Mouse (Mus musculus): ENCODE data around the gene Mdga1. TPM values are rescaled to one million over a fixed set of nuclear protein-coding genes. Genes with fewer than 3 reads are reported as not detected.

The Mdga1 gene
- polyA plus RNA-seq, 1 experiment, result 0.06 TPM

DNA sequence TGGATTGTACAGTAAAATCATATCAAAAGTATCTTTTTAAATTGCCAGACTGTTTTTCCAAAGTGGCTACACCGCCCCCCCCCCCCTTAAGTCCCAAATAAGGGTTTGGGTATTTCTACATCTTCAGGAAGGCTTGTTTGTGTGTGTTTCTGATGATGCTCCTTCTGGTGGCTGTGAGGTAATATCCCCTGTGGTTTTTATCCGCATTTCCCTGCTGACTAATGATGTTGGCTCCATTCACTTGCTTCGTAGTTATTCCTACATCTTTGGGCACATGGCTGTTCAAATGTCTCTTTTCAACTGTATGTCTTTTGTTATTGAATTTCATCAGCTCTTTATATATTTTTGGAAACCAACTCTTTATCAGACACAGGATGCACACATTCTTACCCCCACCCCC is 20.2 kb upstream of the Mdga1 start:
- no peak for TF ChIP-seq GATA1 (IDR thresholded peaks at IDR 0.05; ENCODE audit: low read length)

DNA sequence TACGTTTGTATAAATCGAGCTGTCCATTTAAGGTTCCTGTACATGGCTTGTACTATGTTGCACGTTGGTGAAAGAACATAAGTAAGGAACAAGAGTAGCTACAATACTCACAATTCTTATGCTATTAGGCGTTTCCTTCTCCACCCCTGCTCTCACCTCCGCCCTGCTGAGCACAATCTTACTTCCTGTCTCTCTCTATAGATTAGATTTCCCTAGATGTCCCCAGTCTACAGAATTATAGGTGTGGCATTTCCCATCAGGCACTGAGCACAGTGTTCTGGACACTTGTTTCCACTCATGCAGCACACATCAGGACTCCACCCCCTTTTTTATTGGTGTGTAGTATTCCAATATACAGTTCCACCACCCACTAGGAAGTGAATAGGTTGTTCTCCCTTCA is 19.8 kb upstream of the Mdga1 start:
- TF ChIP-seq GATA1 (IDR thresholded peaks at IDR 0.05; ENCODE audit: low read length), result no peak

DNA sequence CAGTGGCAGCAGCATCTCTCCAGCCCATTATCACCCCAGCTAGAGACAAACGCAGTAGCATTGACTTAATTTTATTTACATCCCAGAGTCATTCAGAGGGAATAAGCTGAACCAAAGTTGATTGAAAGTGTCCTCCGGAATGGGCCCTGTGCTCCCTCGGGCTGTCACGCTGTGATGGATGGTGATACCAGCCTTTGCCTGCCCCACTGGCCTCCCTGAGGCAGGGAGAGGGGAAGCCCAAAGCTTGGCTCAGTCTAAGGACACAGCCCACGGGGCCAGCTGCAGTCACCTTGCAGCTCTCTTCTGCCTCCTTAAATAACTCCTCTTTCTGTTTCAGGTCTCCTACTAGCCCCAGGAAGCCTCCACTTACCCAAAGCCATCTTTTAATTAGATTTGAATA is 18.3 kb upstream of the Mdga1 start:
- no peak for TF ChIP-seq GATA1 (IDR thresholded peaks at IDR 0.05; ENCODE audit: low read length)

DNA sequence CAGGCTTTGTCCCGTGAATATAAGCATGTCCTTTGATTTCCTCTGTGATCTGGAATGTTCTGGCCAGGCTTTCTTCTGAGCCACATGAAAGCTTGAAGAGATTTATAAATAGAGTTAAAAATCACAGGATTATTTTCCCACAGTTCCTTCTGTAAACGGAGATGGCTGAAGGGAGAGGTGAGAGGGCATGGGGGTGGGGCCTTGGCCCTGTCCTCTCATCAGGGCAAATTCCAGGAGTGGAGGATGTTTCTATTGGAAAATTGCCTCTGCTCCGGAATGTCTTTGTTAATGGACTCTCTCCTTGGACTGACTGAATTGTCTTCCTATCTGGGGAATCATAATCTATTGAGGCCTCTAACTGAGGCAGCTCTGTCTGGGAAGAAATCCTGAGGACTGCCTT is 15.6 kb upstream of the Mdga1 start:
- TF ChIP-seq GATA1 (IDR thresholded peaks at IDR 0.05; ENCODE audit: low read length), result no peak

DNA sequence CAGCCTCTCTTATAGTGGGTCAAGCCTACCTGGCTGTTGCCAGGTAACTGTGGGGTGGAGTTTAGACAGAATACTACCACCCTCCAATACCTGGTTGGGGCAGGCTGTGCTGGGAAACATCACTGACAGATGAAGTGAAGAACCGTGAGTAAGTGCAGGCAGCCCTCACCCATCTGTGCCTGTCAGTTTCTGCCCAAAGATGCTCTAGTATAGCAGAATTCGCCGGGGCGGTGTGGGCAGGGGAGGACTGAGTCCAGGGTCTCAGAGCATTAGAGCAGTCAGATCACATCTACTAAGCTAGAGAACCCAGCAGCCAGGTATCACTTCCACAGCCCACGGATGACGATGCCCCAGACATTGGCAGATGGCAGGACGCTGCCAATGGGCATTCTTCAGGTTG is 15.0 kb upstream of the Mdga1 start:
- no peak for TF ChIP-seq GATA1 (IDR thresholded peaks at IDR 0.05; ENCODE audit: low read length)

DNA sequence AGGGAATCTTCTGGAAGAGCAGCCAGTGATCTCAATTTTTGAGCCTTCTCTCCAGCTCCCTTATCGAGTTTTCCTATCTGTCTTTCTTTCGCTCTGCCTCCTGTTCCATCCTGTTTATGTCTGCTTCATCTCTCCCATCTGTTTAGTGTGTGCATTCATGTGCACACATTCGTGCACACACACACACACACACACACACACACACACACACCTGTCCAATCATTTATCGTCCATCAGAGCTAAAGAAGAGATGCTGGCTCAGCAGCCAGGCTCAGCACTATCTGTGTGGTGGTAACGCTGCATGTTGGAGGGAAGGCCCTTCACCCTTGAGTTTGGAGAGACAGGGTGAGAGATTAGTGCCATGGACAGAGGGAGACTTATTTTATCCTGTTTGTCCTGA is 13.3 kb upstream of the Mdga1 start:
- no peak for TF ChIP-seq GATA1 (IDR thresholded peaks at IDR 0.05; ENCODE audit: low read length)

GRCm38 (mm10) chr17:29981568-29981967 is 11.7 kb upstream of the Mdga1 start:
- no peak for TF ChIP-seq GATA1 (IDR thresholded peaks at IDR 0.05; ENCODE audit: low read length)

DNA sequence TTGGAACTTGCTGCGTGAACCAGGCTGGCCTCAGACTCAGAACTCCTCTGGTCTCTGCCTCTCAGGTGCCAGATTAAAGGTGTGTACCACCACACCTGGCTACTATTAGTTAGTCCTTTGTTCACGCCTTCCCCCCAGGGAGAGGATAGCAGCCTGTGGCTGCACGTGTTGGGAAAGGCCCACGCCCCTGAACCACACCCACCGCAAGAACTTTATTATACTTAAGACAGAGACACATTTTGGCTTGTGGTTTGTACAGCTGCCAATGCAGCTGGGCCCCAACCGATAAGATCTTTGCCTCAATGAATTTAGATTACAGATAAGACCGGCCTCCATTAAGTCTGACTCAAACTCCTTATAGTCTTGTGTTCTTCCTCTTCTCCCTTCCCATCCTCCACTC is 10.0 kb upstream of the Mdga1 start:
- no peak for TF ChIP-seq GATA1 (IDR thresholded peaks at IDR 0.05; ENCODE audit: low read length)

GRCm38 (mm10) chr17:29979020-29979419 is 9.1 kb upstream of the Mdga1 start:
- TF ChIP-seq GATA1 (IDR thresholded peaks at IDR 0.05; ENCODE audit: low read length), result no peak

DNA sequence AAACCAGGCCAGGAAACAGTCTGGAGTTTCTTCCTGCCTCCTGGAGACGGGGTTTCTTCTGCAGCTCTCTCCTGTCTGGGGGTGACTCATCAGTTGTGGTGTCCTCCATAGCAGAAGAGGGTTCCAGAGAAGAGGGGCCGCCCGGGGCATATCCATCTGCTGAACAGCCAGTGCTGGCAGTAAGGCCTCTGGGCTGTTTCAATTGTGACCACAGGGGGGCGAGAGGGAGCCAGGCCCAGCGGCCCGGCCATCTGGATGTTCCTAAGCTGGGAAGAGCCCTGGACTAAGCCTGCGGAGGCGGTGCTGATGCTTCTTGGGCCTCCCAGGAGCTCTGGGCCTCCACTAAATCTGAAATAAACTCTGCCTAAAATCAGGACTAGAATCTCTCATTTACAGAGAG is 5.8 kb upstream of the Mdga1 start:
- TF ChIP-seq GATA1 (IDR thresholded peaks at IDR 0.05; ENCODE audit: low read length), result no peak

DNA sequence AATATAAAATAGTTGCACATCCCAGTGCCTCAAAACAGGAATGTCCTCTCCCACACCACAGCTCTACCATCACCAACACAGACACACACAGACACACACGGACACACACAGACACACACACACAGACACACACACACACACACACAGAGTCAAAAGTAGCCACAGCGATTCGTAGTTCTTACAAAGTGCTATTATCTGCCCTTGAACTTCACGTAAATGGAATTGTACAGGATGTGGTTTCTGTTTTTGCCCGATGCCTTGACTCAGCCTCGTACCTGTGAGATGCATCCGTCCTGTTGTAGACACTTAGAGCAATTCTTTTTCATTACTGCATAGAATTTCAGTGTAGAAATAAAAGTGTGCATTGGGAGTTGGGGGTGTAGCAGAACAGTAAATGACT is 3.3 kb upstream of the Mdga1 start:
- no peak for TF ChIP-seq GATA1 (IDR thresholded peaks at IDR 0.05; ENCODE audit: low read length)

DNA sequence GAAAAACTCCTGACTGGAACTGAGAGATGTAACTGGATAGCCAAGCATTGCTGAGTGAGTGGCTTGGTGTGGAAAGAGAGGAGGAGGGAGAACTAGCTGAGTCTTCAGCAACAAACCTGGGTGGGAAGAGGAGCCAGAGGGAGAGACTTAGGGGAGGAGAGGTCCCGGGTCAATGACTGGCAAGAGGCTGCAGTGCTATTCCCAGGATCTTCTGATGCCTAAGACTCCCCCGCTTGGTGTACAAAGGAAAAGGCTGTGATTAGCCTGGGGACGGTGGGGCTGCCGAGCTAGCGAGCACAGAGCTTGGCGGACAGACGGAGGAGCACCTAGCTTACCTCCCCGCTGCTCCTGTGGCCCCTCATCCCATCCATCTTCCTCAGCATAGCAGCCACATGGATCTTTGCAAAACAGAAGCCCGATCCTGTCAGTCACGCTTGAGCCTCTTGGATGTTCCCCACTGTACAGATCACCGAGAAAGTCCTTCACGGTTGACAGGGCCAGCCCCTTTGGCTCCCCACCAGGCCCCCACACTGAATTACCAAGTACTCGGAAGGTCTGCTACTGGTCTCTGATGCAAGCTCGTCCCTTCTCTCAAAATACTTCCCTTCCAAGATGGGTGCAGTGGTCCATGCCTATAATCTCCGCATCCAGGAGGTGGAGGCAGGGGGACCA is 2.0 kb upstream of the Mdga1 start:
- TF ChIP-seq GATA1 (IDR thresholded peaks at IDR 0.05; ENCODE audit: low read length), result no peak

DNA sequence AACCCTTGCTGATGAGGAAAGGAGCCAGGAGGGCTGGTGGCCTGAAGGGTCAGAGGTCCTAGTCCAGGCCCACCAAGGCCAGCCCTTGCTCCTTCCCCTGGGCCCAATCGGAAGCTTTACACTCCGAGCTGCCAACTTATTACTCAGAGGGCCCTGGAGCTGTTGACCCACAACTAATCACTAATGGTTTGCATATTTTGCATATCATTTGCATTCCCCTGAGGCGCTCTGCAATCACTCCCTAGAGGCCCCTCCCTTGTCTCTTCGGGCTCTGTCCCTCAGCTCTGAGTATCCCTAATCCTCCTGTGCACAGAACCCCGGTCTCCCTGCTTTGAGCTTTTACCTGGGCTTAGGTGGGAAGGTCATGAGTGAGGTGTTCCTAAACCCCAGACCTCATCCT is 4.4 kb downstream of the Mdga1 start:
- no peak for TF ChIP-seq GATA1 (IDR thresholded peaks at IDR 0.05; ENCODE audit: low read length)

DNA sequence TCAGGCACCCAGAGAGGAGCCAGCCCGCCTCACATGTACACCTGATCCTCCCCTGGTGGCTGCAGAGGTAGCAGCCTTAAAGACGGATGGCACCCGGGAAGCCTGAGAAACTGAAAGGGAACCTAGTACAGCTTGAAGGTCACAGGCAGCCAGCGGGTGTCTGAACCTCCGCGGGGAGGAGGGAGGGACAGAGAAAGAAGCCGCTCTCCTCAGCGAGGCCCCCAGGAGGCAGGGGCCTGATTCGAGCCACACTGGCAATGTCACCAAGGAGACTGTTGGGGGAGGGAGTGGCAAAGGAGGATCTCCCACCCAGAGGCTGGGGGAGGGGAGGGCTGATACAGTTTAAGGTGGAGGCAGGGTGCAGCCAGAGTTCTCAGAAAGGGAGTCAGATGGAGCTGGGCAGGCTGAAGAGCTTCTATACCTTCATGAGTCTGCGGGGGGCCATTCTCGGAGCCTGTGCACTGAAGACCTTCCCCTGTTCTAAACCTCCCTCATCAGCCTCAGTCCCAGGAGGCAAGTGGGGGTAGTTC is 6.1 kb downstream of the Mdga1 start:
- no peak for TF ChIP-seq GATA1 (IDR thresholded peaks at IDR 0.05; ENCODE audit: low read length)

DNA sequence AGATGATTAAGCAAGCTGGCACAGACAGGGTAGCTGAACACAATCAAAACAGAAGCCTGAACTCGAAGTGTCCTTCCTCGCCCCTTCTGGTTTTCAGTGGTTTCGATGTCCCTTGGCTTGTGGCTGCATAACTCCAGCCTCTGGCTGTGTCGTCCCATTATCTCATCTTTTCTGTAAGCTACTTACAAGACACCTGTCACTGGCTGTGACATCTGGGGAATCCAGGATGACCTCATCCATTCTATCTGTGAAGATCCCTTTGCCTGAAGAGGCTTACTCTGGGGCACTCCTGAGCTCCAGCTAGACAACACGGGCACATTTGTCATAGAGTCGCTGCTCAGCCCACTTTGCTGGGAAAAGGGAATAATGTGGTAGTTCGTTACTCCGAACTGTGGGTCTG is 14.0 kb downstream of the Mdga1 start:
- TF ChIP-seq GATA1 (IDR thresholded peaks at IDR 0.05; ENCODE audit: low read length), result no peak

GRCm38 (mm10) chr17:29954316-29954715 is 15.6 kb downstream of the Mdga1 start:
- TF ChIP-seq GATA1 (IDR thresholded peaks at IDR 0.05; ENCODE audit: low read length), result no peak

DNA sequence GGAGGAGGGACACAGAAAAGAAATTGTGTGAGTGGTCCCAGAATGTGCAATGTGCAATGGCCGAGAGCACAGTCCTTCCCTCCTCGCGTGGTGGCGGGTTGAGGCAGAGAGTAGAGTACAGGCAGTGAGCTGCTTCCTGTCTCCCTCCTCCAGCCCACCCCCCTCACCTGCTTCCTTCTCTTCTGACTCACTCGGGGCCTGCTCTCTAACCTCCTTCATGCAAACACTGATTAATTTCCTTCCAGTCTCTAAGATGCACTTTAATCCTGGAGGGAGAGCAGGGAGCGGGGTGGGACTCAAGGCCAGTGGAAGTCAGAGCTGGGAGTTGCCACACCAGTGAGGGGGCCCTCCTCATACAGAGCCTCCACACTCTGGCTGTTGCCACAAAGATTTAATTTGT is 18.8 kb downstream of the Mdga1 start:
- TF ChIP-seq GATA1 (IDR thresholded peaks at IDR 0.05; ENCODE audit: low read length), result no peak

DNA sequence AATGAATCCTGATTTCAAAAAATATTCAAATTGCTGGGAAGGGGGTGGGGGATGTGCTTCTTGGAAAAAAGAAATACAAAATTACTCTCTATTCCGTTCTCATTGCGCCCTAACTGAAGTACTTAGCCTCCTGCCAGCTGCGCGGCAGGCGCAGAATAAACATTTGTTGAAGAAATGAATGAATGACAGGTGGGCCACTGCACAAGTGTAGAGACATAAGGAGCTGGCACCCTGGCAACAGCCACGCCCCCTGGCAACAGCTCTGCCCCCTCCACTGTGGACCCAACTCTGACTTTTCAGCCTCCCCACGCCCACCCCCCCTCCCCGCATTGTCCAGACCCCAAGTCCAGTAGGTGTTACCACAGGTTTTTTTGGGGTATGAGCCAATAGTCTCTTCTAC is 19.3 kb downstream of the Mdga1 start:
- no peak for TF ChIP-seq GATA1 (IDR thresholded peaks at IDR 0.05; ENCODE audit: low read length)
